Mouse (Mus musculus) lung, postnatal 25 days (tissue): ENCODE results near the gene Ern1.
A peak's percentile ranks its signal among the peaks of the same experiment; 100 is the strongest.
"Not testable (repeated sequence)": the region's sequence is repeated elsewhere in the genome, so short reads cannot be mapped to it uniquely, and the experiment has no call there.

Experiments used
- DNase-seq: peaks from one replicate; pipeline ENCODE4 v3.0.0; 2022; ENCODE audit warnings: low spot score

Ern1 gene

DNA sequence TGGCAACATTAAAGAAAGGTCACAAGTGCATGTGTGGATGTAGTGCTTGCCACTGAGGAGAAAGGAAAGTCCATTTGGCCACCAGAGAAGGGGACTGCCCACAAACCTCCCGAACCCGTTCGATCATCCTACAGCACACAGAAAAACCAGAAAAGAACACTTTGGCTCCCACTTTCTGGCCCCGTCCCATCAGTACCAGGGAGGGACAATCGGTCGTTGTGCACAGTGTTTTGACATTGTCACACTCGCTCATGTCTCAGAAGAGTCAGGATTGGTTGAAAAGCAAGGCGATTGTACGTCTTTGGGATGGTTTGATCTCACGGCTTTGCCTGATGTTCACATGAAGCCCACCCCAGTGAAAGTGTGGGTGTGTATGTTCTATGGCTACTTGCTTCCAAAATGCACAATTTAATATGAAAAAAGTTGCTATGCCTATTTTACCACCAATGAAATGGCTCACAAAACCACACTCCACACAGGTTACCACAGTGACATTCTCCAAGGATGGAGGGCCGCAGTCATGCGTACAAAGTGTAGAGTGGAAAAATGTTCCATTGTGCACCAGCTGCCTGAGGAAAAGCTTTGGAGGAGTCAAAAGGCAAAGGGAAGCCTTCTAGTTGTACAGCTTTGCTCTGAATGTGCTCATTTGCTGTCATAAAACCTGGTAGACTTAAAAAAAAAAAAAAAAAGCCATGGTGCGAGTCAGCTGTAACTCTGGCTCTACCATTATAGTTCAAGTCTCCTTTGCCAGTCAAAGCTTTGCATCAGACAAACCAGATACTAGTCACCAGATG is 15.2 kb upstream of the Ern1 start:
- DNase-seq: no peak

DNA sequence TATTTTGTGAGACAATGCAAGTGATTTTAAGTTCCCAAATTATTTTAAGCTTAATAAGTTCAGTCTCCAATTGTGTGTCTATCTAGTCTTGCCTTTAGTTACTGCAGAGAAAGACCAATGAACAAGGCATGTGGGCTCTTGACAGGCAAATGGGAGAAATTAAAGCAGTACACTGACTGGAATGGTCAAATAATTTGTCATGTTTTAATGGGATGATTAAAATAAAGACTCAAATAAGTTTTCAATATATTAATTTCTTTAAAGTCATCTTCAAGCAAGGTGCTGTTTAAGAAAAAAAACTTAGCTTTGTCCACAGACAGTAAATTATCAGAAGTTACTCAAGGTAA is 14.5 kb upstream of the Ern1 start:
- DNase-seq: no peak

DNA sequence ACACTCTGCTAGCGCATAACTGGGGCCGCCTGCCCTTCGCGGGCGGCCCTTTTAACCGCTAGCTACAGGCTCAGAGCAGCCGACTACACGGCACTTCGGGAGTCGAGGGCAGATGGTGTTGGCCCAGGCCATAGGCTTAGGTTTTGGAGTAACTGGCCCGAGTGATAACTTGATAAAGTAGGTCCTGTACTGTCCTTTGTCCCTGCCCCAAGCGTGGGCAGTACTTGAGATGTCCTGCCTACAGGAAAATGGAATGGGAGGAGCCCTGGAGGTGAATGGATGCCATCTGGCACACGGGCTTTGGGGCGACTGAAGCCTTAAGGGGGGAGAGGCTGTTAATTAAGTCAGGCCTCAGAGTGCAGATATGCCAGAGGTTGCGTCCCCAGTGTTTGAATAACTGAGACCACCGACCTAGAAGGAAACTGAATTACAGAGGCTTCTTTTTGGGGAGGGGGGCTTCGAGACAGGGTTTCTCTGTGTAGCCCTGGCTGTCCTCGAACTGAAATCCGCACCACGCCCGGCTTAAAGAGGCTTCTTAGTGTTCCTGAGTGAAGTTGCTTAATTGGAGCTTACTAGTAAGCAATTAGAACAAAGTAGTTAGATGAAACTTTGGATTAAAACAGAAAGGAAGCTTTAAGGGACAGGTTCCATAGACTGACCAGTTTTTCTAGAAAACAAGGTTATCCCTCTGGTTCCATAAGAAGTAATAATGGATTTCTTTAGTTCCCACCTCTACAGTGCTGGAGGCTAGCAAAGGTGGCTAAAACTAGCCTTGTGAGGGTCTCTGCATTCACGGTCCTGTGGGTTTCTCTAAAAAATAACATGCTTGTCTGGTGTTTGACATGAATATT is 13.9 kb upstream of the Ern1 start:
- peak; percentile 72 for DNase-seq

DNA sequence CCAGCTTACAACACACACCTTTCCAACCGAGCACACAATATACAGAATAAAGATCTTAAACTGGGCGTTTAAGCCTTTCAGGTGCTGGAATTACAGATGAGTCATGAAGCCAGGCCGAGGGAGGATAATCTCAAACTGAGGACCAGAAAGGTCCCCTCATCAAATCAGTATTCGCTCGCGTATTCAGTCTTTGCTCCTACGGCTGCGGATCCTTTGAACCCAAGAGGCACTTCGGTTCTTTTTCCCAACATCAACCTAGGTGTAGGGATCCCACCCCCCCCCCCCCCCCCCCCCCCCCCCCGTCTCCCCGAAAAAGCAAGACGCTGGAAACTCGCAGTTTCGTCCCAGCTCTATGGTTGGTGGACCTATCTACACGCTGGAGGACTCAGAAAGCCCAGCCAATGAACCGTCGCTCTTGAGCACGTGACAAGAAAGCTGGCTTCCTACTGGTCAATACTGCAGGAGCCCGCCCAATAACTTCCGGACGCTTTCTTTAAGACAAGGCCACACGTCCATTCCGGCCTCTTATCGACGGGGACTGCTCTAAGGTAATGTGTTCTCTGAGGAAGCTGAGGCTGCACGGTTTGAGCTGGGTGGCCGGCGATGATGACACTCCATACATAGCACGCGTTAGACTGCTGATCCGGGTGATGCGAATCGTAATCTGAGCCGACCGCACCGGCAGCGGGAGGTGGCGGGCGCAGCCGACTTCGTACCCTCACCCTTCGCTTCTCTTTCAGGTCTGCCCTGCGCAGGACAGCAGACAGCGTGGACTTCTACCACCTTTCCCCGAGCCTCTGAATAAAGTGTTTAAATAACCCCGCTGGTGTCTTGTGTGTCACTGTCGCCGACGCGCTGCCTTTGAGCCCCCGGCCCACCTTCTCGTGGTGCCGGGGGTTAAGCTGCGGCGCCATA is 13.0 kb upstream of the Ern1 start:
- DNase-seq: peak; percentile 98

DNA sequence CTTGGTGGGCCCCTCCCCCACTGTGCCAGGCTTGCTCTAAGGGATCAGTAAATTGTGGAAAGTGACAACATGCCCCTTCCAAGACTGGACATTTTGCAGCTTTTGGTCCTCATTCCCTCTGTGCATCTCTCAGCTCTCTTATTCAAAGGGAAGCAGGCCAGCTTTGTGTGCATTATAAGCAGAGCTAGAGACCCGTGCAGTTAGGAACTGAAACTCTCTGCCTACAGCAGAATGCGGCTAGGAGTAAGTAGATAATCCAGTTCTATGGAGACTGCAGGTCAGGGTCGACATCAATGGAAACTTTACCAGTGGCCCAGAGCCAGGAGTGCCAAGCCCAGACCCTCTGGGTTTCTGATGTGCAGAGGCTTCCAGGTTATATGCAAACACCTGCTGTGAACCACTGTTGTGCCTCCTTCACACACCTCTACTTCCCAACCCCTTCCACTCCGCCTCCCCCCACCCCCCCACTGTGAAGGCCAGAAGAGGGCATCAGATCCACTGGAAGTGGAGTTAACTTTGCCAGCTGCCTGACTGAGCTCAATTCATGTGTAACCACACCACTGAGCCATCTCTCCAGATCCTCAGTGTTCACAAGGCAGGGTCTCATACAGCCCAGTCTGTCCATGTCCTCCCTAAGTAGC is 11.2 kb upstream of the Ern1 start:
- no peak for DNase-seq

DNA sequence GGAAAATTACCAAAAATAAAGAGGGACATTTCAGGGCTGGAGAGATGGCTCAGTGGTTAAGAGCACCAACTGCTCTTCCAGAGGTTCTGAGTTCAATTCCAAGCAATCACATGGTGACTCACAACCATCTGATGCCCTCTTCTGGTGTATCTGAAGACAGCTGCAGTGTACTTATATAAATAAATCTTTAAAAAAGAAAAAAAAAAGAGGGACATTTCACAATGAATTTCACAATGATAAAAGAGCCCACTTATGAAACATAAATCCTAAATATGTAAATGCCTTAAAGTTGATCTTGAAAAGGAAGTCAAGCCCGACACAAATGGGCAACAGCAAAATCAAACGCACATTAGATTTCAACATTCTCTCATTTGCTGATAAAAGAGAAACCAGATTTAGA is 10.3 kb upstream of the Ern1 start:
- no peak for DNase-seq

DNA sequence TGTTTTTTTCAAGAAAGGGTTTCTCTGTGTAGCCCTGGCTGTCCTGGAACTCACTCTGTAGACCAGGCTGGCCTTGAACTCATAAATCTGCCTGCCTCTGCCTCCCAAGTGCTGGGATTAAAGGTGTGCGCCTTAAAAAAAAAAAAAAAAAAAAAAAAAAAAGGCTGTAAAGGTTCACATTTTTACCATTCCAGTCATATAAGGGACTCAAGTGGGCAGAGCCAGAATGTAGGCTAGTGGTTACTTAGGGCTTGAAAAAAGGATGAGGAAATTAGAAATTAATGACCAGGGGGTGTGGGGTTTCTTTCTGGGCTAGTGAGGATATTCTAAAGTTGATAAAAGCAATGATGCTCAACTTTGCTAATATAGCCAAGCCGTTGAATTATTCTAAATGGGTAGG is 9.4 kb upstream of the Ern1 start:
- DNase-seq: not testable (repeated sequence)

DNA sequence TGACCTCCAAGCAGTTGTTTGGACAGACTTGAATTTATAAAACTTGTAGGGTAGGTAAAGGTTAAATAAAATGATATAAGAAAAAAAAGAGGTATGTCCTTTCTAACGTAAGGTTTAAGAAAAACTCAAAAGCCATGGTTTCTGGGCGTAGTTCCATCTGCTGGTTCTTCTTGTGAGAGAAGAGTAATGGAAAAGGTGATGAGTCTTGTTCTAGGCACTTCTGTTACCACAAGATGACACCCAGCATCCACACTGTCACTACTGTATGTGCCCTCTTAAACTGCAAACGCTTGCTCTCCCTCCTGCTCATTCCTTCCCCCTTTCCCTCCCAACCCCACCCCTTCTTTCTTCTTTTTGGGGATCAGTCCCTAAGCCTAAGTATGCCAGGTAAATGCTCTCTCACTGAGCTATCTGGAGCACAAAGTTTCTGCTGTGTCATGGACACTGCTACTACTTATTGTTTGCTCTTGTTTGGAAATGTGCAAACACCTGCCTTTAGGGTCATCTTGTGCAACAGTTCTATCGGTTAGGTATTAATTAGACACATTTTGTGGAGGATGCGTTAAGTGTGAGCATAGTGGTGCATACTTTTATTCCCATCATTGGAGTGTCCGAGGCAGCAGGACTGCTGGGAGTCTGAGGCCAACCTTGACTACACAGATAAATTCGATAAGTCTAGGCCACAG is 5.5 kb upstream of the Ern1 start:
- DNase-seq: no peak

DNA sequence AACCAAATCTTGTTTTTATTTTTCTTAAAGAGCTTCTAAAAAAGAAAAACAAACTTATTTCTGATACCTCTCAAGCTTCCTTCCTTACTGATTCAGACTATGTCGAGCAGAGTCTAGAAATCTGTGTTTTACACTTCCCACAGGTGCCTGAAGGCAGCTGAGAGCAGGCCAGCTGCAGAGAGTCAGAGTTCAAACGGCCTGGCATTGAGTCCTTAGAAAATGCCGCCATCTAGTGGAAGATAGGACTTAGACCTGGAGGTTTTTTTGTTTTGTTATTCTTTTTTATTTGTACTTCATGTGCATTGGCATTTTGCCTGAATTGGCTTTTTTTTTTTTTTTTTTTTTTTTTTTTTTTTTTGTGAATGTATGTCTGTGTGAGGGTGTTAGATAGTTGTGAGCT is 3.7 kb upstream of the Ern1 start:
- peak; percentile 78 for DNase-seq

DNA sequence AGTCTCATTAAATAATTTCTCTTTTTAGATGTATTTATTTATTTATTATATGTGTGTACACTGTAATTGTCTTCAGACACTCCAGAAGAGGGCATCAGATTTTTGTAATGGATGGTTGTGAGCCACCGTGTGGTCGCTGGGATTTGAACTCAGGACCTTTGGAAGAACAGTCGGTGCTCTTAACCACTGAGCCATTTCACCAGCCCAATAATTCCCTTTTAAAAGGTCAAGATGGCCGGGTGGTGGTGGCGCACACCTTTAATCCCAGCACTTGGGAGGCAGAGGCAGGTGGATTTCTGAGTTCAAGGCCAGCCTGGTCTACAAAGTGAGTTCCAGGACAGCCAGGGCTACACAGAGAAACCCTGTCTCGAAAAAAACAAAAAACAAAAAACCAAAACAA is 2.9 kb upstream of the Ern1 start:
- not testable (repeated sequence) for DNase-seq

DNA sequence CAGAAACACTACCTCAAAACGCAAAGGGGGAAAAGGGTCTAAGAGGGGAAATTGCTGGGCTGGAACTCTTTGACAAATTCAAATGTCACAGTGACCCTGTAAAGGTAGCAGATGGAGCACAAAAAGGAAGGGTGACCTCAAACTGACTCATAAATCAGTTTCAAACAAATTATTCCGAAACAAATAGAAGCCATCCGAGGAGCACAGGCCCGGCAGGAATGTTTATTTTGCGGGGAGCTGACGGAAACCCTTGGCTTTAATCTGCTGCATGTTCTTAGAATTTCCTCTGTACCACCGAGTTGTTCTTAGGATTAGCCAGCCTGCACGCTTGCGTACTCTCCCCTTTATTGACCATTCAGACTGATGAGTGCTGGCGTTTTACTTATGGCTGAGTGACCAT is 2.4 kb upstream of the Ern1 start:
- DNase-seq: no peak

DNA sequence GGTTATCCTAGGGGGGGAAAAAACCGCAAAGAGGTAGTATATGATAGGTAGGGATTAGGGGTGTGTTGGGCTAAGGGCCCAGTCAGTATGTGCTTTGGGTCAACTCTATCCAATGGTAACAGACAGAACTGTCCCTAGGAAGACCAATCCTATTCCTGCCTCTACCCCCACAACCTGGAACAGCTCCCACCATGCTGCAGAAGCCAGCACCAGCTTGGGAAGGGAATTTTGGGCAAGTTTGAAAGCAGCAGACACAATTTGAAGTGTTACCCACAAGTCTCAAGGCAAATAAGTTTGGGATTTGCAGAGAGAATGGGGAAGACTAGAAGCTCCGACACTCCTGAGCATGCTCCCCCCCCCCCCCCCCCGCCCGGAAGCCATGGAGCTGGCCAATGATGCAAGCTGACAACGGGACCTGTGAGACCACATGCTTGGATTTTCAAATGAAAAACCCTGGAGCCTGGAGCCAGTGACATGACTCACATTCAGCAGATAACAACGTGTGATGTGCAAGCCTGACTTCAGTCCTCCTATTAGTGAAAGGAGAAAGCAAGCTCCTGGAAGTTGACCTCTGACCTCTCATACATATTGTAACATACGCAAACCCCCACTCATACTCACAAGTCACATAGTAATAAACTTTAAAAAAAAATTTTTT is 1.5 kb upstream of the Ern1 start:
- DNase-seq: no peak

DNA sequence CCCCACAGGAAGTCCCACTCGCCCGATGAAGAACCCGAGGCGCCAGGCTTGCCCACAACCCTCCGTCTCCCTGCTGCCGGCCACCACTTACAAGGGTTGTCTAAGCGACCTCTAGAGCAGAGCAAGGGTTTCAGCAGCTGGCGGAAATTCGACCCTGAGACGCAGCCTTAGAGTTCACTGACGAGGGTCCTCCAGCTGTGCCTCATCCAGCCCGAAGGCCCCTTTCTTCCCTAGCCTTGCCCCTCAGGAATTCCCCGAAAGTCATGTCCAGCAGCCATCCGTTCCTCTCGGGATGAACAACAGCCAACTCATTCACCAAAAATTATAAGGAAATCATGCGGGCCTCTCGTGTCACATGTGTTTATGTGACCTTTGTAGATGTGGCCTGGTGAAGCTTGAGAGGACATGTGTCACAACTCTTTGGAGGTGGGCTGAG is 492 bp upstream of the Ern1 start:
- DNase-seq: no peak

DNA sequence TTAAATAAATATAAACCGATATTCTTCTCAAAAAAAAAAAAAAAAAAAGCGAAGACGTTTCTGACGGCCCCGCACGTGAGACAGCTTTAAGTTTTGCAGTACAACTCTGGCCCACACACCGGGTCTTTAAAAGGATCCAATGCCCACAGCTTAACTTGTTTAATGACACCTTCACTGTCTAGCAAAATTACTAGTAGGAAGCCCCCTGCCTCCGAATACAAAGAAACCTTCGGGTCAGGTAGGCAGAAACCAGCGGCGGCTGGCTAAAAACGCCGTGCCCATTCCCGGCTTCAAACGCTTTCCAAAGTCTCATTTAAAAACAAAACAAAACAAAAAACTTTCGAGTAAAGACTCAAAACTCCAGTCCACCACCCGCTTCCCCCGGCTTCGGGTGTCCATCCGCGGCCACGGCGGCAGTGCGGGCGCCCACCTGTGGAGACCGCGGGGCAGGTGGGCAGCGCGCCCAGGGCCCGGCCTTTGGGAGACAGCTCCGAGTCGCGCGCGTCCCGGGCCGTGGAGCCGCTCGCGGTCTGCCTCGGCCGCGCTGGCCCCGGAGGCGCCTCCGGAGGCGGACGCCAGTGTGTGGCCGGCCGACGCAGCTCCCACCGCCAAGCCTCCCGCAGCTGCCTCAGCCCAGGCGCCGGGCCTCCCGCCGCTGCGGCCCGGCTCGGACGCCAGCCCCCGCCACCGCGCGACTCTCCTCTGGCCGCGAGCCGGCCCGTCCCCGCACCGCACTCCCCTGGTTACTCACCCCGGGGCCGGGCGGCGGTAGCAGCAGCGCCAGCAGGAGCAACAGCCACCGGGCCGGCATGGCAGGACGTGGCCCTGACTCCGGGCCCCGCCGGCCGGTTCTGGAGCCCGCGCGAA is 553 bp downstream of the Ern1 start:
- peak; percentile 38 for DNase-seq

DNA sequence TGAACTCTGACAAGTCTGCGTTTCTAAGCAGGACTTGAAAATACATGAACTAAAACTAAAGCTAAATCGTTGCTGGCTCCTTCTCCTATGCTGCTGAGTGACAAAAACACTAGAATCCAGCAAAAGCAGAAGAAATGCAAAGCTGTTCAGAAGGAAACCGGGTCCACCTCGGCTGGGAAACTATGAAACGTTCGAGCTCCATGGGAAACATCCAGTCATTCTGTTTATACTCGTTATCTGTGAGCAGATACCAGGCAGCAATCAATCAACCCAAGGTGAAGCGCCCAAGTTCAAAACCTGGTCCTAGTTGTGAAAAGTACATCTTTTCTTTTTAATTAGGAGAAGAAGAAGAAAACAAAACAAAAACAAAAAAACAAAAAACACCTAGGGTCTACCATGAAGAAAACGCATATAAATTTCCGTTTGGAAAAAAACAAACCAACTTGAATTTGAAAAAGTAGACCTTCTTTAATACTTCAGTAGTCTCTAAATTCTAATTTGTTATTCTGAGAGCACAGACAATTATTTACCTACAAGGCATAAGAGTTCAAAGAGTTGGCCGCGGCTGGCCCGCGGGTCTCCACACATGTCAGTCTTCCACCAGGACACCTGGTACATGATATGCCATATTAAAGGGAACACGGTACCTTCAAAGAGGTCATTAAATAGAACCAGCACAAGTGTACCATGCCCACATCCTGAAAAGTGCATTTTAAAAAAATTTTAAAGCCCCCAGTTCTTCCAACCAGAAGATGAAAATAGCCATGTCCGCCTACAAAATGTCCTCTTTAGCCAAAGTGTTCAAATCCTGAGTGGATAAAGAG is 1.4 kb downstream of the Ern1 start:
- no peak for DNase-seq

DNA sequence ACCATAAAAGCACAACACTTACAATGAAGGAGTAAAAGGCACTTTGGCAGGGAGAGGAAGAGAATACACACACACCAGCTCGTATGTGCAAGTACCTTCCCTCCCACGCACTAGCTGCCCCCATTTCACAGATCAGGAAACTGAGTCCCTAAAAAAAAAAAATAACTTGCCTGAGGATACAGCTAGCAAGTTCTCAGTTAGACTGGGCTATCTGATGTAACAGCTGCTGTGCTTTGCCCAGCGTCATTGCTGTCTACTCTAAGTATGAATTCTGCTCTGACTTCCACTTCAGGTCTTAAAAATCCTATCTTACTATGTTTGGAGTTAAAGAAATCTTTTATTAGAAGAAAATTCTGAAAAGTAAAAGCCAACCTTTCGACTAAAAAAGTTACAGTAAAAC is 2.0 kb downstream of the Ern1 start:
- no peak for DNase-seq

DNA sequence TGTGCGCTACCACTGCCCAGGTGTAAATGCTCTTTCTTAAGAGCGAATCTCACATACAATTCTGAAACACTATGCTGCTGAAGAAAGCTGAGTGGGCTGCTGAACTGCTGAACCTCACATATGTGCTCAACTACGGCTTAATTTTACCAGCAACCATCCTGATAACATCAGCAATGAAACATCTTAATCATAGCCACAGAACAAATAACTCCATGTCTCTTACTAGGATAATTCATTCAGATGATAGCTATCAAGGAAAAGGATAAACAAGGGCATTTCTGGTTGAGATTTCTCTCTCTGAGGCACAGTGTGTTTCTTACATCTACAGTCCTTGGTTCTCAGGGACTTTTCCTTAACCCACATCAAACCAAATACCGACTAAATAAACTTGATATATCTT is 2.8 kb downstream of the Ern1 start:
- no peak for DNase-seq

DNA sequence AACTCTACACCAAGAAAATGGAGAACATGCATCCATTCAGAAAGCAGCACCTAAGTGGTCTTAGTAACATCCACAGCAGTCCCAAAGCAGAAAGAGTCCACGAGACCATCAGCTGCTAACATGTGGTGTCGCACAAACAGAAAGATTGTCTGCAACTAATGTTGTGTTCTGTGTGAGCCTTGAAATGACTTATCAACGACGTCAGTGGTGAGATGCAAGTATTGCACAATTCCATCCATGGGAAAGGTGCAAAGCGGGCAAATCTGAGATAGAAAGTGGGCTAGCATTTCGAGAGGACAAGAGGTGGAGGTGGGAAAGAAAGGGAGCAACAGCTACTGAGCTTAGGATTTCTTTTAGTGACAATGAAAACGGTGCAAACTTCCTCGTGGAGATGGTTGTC is 4.8 kb downstream of the Ern1 start:
- DNase-seq: no peak

DNA sequence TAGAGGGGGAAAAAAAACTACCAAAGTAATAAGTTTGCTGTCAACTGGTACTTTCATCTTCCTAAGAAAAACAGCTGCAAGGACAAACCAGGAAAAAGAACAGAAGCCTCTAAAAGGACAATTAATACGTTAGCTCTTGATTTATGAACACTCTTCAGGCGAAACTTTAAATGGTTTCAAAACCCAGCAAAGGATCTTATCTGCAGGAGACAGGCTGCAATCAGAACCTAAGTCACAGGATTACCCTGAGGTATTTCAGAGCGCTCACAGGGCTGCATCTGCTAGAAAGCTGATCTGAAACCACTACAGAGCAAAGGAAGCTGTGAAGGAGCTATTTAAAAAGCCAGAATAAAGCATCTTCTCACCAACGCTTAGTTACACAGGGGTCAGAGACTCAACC is 6.0 kb downstream of the Ern1 start:
- no peak for DNase-seq
